Mouse (Mus musculus): ENCODE results near the gene Abhd16b.

The Abhd16b gene

DNA sequence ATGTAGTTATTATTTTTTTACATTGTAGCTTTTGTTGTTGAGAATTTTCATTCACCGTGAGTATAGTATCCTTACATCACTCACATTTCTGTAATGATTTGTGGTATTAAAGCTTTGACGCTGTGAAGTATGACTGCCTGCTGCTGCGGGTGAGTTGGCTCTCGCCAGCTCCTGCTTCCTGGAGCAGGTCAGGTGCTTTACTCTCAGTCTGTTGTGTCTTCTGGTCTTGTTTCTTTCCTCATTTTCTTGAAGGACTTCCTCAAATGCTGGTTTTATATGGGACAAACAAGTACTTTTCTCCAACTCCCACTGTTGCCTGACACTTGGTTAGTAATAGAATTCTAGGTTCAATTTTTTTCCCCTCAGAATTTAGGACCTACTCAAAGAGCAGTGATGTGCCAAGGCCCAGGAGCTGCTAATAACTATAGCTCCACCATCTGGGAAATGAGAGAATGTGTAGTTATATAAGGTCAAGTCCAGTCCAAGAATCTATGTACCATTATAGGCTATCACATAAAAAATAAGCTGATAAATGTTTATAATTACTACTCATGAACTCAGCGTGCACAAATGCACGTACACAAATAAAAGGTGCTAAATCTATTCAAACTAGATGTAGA, 48.9 kb downstream of the Abhd16b start:
- no peak for DNase-seq (ENCODE audit: low spot score)

Measured in c-Kit-positive CD71-positive TER-119-positive erythroid progenitor cells, embryonic 14.5 days (primary cell).